Mouse (Mus musculus) heart, postnatal 10 days (tissue): ENCODE results near the gene Gm3526. TPM values are rescaled to one million over a fixed set of nuclear protein-coding genes. Genes with fewer than 3 reads are reported as not detected.
"Not testable (repeated sequence)": the region's sequence is repeated elsewhere in the genome, so short reads cannot be mapped to it uniquely, and the experiment has no call there.

Experiments used
- DNase-seq, 2 experiments: peaks; one replicate each; pipeline ENCODE4 v3.0.0; 2021
- intact Hi-C: fragments of 180-260 bp; cut with DNase I; formaldehyde crosslinking; loops from one replicate; pipeline ENCODE4 v1.15.1; 2025
- total RNA-seq, 2 experiments: library from RNA; stranded (reverse); gene quantifications; 2 replicates each; pipeline ENCODE4 v1.2.3; 2021

Gm3526 gene
- total RNA-seq, result not detected

DNA sequence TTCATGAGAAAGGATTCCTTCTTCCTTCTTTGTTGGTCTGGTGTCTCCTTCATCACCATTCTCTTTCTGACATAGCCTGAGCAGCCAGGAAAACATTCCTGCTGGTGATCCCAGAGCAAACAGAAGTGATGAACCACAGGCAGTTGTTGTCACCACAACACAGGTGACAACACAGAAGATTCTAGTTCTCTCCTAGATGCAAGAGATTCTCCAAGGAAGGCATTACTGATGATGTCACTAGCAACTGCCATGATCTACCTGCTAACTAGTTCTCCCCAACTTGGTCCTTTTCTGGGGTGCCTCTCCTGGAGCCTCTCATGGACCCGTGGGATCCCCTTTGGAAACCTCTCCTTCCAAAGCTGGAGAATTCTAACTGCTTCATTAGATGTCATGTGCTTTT, at the start of gene Gm3526:
TSS of gene Gm3526 (minus strand) at position 101 of the 400 bp plus-strand sequence.
- DNase-seq, intact Hi-C loops: not testable (repeated sequence)

Other genes with a start within 250 kb of the Gm3526 start
- not detected for gene Gm3298, start 244.7 kb downstream of the Gm3526 start, total RNA-seq
- gene 4930555G01Rik, start 210.0 kb downstream of the Gm3526 start, total RNA-seq, result not detected
- under 1 TPM; 0.17 to 0.40 TPM for gene Gm8281, start 189.5 kb downstream of the Gm3526 start, total RNA-seq
- gene Gm8279, start 129.1 kb downstream of the Gm3526 start, total RNA-seq, result not detected
- gene Gm3317, start 96.0 kb downstream of the Gm3526 start, total RNA-seq, result not detected
- gene Gm8271, start 74.8 kb downstream of the Gm3526 start, total RNA-seq, result not detected
- gene Gm3542, start 74.3 kb upstream of the Gm3526 start, total RNA-seq, result not detected
- not detected for gene Gm3500, start 128.5 kb upstream of the Gm3526 start, total RNA-seq
- gene Gm3194, start 194.9 kb upstream of the Gm3526 start, total RNA-seq, result 1 to 10 TPM; 1.4 to 2.0 TPM
- gene Gm8246, start 217.2 kb upstream of the Gm3526 start, total RNA-seq, result not detected
- not detected for gene Gm3187, start 223.6 kb upstream of the Gm3526 start, total RNA-seq
- gene Gm3488, start 241.1 kb upstream of the Gm3526 start, total RNA-seq, result 1 to 10 TPM in 1 of 2 experiments, under 1 TPM in 1; 0.92 to 2.0 TPM